Mouse (Mus musculus) kidney, postnatal 0 days (tissue): ENCODE data around the gene Ppp4c. TPM values are rescaled to one million over a fixed set of nuclear protein-coding genes. Genes with fewer than 3 reads are reported as not detected.

Experiments used
- ATAC-seq: fragments of 200-750 bp; cut with Nextera tagmentation; replicated peaks from 2 replicates; pipeline ENCODE4 v1.8.0; 2017; ENCODE audit warnings: low read depth, moderate number of reproducible peaks, moderate TSS enrichment, moderate library complexity; ENCODE audit not compliant: low FRiP score
- DNase-seq: peaks from one replicate; pipeline ENCODE4 v3.0.0-alpha.2; 2016; ENCODE audit warnings: low spot score
- H3K27ac ChIP-seq: fragments of 300-500 bp; sonication (generic); 2 replicates; pipeline ENCODE4 v1.5.1; 2014; ENCODE audit warnings: mild to moderate bottlenecking
- H3K27me3 ChIP-seq: fragments of 300-500 bp; sonication (generic); 2 replicates; pipeline ENCODE4 v1.6.1; 2014; ENCODE audit warnings: low read length, mixed read lengths; ENCODE audit not compliant: insufficient read depth
- H3K36me3 ChIP-seq: fragments of 300-500 bp; sonication (generic); 2 replicates; pipeline ENCODE4 v1.6.1; 2014; ENCODE audit warnings: low read length, mixed read lengths; ENCODE audit not compliant: insufficient read depth
- H3K4me1 ChIP-seq: fragments of 300-500 bp; sonication (generic); replicated peaks from 2 replicates; pipeline ENCODE4 v1.6.1; 2014; ENCODE audit warnings: antibody characterized with exemption, low read length, mixed read lengths; ENCODE audit not compliant: insufficient read depth
- H3K4me2 ChIP-seq: fragments of 300-500 bp; sonication (generic); 2 replicates; pipeline ENCODE4 v1.6.1; 2014; ENCODE audit warnings: mild to moderate bottlenecking, low read length, moderate library complexity, mixed read lengths
- H3K4me3 ChIP-seq: fragments of 300-500 bp; sonication (generic); replicated peaks from 2 replicates; pipeline ENCODE4 v1.5.1; 2014; ENCODE audit warnings: low read depth, low read length
- H3K9ac ChIP-seq: fragments of 300-500 bp; sonication (generic); 2 replicates; pipeline ENCODE4 v1.6.1; 2014; ENCODE audit warnings: low read depth, low read length
- H3K9me3 ChIP-seq: fragments of 300-500 bp; sonication (generic); replicated peaks from 2 replicates; pipeline ENCODE4 v1.6.1; 2016; ENCODE audit warnings: low read length, inconsistent platforms, mixed read lengths
- CTCF ChIP-seq: IDR thresholded peaks from 2 replicates; pipeline ENCODE4 v1.5.1; 2016; ENCODE audit warnings: antibody characterized with exemption, low read depth, mild to moderate bottlenecking, moderate library complexity
- WGBS: fragments of 180-500 bp; shearing (Covaris S2); extraction: QIAGEN DNeasy Blood & Tissue Kit; methylation state at CpG from one replicate; pipeline ENCODE4 v1.1.7; 2014; 5-methylcytosine and 5-hydroxymethylcytosine counted together
- polyA plus RNA-seq: library from polyadenylated mRNA; unstranded; fragments of >200 nt; fragmentation: Nextera tagmentation; extraction: Ambion mirVana; gene quantifications from 2 replicates; pipeline ENCODE4 v1.2.1, GENCODE M21; 2015

Ppp4c gene
- polyA plus RNA-seq, 1 experiment from 2014 or later, result 192 TPM

- Histone ChIP-seq H3K27ac (no peak overlapping the region), H3K9ac (no peak overlapping the region), H3K27me3 (no peaks in the 10 kb centered on the region), H3K4me3 (no peak overlapping the region), H3K4me1 (peaks cover 11% of the 10 kb centered on the region), H3K4me2 (no peak overlapping the region), H3K36me3 (peaks cover 32% of the 10 kb centered on the region), H3K9me3 (no peaks in the 10 kb centered on the region)
- ATAC-seq, result no peak
- no peak for DNase-seq
- no peak for TF ChIP-seq CTCF
- 56% methylated on average over 4 of the region's 4 CpGs for whole genome bisulfite sequencing
Observed at GRCm38 (mm10) chr7:126794271-126794605, 1.9 kb upstream of the Ppp4c start.

GRCm38 (mm10) chr7:126793456-126794270 is 1.4 kb upstream of the Ppp4c start:
- H3K4me1 ChIP-seq, result peaks cover 11% of the 10 kb centered on the region
- H3K27me3 ChIP-seq, result no peaks in the 10 kb centered on the region
- H3K4me3 ChIP-seq, result no peak overlapping the region
- ATAC-seq (no peak), DNase-seq (no peak)
- no peak overlapping the region for H3K4me2 ChIP-seq
- no peak overlapping the region for H3K9ac ChIP-seq
- no peak for TF ChIP-seq CTCF
- H3K27ac ChIP-seq, result peak overlapping the region; percentile 99; the same call in 1 of the 2 replicates
- H3K9me3 ChIP-seq, result no peaks in the 10 kb centered on the region
- peaks cover 38% of the 10 kb centered on the region for H3K36me3 ChIP-seq
- 72% methylated on average over 4 of the region's 4 CpGs for WGBS

- H3K4me1 ChIP-seq, result peaks cover 11% of the 10 kb centered on the region
- TF ChIP-seq CTCF, result no peak
- H3K9me3 ChIP-seq, result no peaks in the 10 kb centered on the region
- peak overlapping the region; percentile 98 for H3K4me3 ChIP-seq
- peak overlapping the region; percentile 69 for H3K4me2 ChIP-seq
- DNase-seq (no peak), ATAC-seq (0 out of 2 replicates have a peak, but pooled peaks have one; percentile 0)
- peak overlapping the region; percentile 99 for H3K27ac ChIP-seq
- 26% methylated on average over 11 of the region's 11 CpGs for WGBS
- H3K9ac ChIP-seq, result peak overlapping the region; percentile 19; the same call in 1 of the 2 replicates
- H3K36me3 ChIP-seq, result peaks cover 46% of the 10 kb centered on the region
- no peaks in the 10 kb centered on the region for H3K27me3 ChIP-seq
Observed at GRCm38 (mm10) chr7:126792721-126793443, 586 bp upstream of the Ppp4c start.

- Histone ChIP-seq H3K4me1 (peaks cover 8% of the 10 kb centered on the region), H3K27me3 (no peaks in the 10 kb centered on the region), H3K4me2 (no peak overlapping the region), H3K9me3 (no peaks in the 10 kb centered on the region), H3K9ac (no peak overlapping the region), H3K36me3 (peaks cover 62% of the 10 kb centered on the region), H3K4me3 (no peak overlapping the region), H3K27ac (no peak overlapping the region)
- 91% methylated on average over 4 of the region's 4 CpGs for WGBS
- no peak for DNase-seq
- TF ChIP-seq CTCF, result no peak
- no peak for ATAC-seq
Observed at GRCm38 (mm10) chr7:126789141-126789540, 3.2 kb downstream of the Ppp4c start.

- DNase-seq (no peak), ATAC-seq (no peak)
- H3K4me1 ChIP-seq, result peaks cover 10% of the 10 kb centered on the region
- no peaks in the 10 kb centered on the region for H3K27me3 ChIP-seq
- no peak overlapping the region for H3K4me3 ChIP-seq
- H3K36me3 ChIP-seq, result peaks cover 58% of the 10 kb centered on the region
- no peak overlapping the region for H3K27ac ChIP-seq
- H3K9me3 ChIP-seq, result no peaks in the 10 kb centered on the region
- no peak for TF ChIP-seq CTCF
- no peak overlapping the region for H3K9ac ChIP-seq
- WGBS, result 82% methylated on average over 14 of the region's 14 CpGs
- H3K4me2 ChIP-seq, result no peak overlapping the region
Observed at GRCm38 (mm10) chr7:126786142-126786541, 6.2 kb downstream of the Ppp4c start.

- Histone ChIP-seq H3K27ac (no peak overlapping the region), H3K9ac (no peak overlapping the region), H3K9me3 (no peaks in the 10 kb centered on the region), H3K36me3 (peaks cover 58% of the 10 kb centered on the region), H3K27me3 (no peaks in the 10 kb centered on the region), H3K4me3 (no peak overlapping the region), H3K4me2 (no peak overlapping the region), H3K4me1 (peaks cover 10% of the 10 kb centered on the region; the same call in 1 of the 2 replicates)
- ATAC-seq (no peak), DNase-seq (no peak)
- TF ChIP-seq CTCF, result no peak
- 46% methylated on average over 4 of the region's 4 CpGs for WGBS
Observed at GRCm38 (mm10) chr7:126785056-126785455, 7.2 kb downstream of the Ppp4c start.
